Mouse (Mus musculus): ENCODE results near the gene Afm.

GRCm38 (mm10) chr5:90512288-90512955 is 6.3 kb upstream of the Afm start:
- TF ChIP-seq CTCF (IDR thresholded peaks at IDR 0.05; ENCODE audit: extremely low read depth, insufficient read depth, low read length) = no peak
- no peak for TF ChIP-seq POLR2A (IDR thresholded peaks at IDR 0.05; ENCODE audit: extremely low read depth, insufficient read depth, low read length)
